Mouse (Mus musculus): Measurements from ENCODE around the gene 9330161L09Rik.

Gene 9330161L09Rik

GRCm38 (mm10) chr12:103389348-103389727 lies 18.3 kb downstream of the 9330161L09Rik start:
- no peak for DNase-seq (ENCODE audit: inconsistent ontology term)

DNA sequence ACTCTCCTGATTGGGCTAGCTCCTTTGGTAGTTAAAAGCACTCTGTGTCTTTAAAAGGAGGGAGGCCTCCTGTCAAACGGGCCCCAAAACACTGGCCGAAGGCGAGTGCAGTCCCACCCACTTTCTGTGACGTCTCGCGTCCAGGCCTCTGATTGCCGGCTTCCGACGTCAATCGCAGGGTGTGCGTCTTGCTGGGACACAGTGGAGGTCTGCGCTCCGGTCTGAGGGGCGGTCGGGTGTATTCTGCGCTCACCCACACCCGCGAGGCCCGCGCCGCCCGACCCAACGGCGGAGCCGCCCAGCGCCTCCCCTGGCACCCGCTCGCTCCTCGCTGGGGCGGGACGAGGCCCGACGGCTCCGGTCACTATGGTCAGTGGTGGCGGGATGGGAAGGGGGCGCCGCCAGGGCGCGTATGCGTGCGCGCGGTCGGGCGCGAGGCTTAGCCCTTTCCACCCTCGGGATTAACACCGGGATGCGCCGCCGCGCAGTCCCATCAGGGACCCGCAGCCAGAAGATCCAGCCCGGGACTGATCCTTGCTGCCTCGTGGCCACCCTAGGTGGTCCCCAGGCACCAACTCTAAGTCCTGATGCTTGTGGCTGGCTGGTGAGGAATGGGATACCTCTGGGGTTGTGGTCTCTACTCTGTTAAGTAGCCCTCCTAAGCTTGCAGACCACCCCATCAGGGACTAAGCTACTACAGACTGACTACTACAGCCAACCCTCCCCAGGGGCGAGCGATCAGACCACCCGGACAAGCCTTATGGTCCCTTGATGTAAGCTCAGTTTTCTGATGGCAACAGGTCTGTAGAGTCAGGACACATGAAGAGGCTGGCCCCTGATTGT lies 18.9 kb downstream of the 9330161L09Rik start, which contains the start of gene Otub2:
TSS of gene Otub2 (plus strand) at position 178 of the 843 bp plus-strand sequence.
- DNase-seq (ENCODE audit: inconsistent ontology term), result peak; percentile 94

- no peak for DNase-seq (ENCODE audit: inconsistent ontology term)
These were observed 27.4 kb downstream of the 9330161L09Rik start for GRCm38 (mm10) chr12:103380226-103380625.

- peak; percentile 74 for DNase-seq (ENCODE audit: inconsistent ontology term)
These were observed 30.8 kb downstream of the 9330161L09Rik start for GRCm38 (mm10) chr12:103376774-103377173.

DNA sequence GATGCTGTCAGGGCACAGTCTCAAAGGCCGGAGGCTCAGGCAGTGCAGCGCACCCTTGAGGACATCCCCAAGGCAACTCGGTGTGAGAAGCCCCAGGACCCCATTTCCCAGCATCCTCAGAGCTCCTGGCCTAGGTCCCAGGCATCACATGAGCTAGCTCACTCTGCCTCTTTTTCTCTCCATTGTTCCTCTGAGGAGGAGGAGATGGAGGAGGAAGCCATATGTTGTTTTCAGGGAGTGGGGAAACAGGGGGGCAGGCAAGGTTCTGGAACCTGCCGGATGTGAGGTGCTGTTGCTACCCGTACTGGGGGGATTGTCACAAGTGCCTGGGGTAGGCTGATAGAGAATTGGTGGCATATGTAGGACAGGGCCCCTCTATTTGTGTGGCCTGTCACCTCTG lies 31.5 kb downstream of the 9330161L09Rik start:
- DNase-seq (ENCODE audit: inconsistent ontology term), result no peak

DNA sequence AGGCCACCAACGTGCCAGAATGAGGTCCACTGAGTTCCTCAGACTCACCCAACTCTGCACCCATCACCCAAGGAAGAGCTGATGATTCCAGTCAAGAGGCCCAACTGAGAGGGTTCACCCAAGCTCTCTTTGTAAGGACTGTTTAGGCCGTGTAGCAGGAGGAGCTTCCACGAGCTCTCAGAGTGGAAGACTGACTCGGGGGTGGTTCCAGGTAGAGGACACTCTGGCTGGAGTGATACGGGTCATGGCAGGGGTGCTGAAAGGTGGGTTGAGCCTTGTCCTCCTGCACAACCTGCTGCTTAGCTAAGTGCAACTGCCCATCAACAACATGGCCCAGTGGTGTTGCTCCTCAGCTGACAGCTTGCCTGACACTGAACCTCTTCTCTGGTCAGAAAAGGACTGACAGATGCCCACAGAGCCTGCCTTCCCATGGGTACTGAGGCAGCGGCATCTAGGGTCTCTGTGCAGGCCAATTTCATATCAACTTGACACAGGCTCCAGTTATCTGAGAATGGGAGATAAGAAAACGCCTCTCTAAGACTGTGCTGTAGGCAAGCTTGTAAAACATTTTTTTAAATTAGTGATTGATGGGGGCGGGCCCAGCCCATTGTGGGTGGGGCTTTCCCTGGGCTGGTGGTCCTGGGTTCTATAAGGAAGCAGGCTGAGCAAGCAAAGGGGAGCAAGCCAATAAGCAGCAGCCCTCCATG lies 33.9 kb downstream of the 9330161L09Rik start:
- no peak for DNase-seq (ENCODE audit: inconsistent ontology term)

DNA sequence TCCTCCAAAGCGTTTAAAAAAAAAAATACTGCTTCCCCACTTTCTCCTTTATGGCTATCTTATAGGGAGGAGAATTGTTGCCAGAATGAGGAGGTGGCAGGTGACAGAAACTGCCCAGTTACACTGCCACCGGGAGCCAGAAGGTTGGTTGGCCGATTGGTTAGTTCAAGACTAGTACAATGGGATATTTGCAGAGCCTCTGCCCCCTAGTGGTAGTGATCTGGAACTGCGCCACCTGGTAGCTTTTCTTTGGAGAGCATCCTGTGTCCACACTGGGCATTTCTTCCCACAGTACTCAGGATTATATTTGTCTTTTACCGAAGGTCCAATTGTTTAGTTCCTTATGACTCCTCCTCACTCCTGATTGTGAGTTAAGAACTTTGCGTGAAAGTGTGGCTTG lies 35.9 kb downstream of the 9330161L09Rik start:
- DNase-seq (ENCODE audit: inconsistent ontology term), result no peak

DNA sequence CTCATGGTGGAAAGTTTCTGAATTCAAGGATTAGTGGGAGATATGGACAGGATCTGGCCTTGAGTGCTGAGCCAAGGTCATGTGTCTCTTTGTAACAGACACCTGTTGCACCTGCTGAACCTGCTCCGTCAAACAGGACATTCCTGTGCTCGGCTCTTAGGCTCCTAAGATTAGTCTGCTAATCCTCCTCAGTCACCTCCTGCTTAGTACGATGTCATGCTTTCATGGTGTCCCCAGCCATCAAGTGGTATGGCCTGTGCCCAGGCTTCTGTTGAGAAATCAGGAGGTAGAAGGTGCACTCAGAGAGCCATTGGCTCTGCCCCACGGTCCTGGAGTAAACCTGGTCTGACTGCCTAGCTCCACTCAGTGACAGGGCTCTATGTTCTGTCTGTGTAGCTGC lies 36.8 kb downstream of the 9330161L09Rik start:
- no peak for DNase-seq (ENCODE audit: inconsistent ontology term)

- DNase-seq (ENCODE audit: inconsistent ontology term), result no peak
These were observed 38.8 kb downstream of the 9330161L09Rik start for GRCm38 (mm10) chr12:103368777-103369176.

GRCm38 (mm10) chr12:103368326-103368669 lies 39.3 kb downstream of the 9330161L09Rik start:
- DNase-seq (ENCODE audit: inconsistent ontology term), result no peak

DNA sequence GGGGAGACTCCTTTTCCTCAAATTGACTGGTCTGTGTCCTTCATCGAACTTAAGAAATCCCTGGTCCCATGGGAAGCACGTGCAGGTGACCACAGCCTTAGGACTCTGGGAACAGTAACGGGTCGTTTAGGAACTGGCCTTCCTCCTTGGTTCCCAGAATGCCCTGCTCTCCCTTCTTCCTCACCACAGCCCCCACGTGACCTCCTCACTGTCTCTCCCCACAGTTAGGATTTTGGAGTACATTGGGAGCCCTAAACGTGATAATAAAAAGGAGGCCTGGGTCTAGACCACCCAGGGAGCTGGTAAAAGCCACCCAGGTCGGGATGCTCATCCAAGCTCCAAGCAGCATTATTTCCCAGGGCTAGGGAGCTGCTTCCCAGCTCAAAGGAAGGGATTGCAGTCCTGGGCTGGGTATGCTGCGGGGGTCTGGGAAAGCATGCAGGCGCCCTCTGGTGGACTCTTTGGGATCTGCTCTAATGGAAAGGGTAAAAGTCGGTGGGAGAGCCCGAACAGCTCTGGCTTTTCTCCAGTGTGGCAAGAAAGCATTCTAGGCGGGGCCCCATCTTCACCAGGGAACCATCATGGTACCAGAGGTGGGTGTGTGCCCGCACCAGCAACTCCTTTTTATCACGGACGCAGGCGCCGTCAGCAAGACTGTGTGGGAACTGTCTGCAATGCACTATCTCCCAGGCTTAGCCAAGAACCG lies 39.8 kb downstream of the 9330161L09Rik start:
- DNase-seq (ENCODE audit: inconsistent ontology term), result peak; percentile 46

DNA sequence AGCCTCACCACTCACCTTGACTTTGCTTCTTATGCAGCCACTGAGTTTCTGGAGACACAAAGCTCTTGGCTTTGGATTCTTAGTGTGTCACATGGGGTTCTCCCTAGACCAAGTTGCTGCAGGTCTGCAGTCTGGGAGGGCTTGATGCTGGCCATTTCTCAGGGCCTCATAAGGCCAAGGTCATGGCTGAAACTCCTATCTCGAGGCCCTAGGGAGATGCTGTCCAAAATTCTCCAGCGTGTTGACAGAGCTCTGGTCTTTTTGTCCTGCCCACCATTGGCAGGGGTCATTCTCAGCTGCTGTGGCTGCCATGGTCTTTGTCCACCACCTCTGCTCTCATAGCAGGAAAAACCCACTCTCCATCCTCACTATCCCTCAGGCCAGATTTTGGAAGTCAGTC lies 40.4 kb downstream of the 9330161L09Rik start:
- no peak for DNase-seq (ENCODE audit: inconsistent ontology term)

DNA sequence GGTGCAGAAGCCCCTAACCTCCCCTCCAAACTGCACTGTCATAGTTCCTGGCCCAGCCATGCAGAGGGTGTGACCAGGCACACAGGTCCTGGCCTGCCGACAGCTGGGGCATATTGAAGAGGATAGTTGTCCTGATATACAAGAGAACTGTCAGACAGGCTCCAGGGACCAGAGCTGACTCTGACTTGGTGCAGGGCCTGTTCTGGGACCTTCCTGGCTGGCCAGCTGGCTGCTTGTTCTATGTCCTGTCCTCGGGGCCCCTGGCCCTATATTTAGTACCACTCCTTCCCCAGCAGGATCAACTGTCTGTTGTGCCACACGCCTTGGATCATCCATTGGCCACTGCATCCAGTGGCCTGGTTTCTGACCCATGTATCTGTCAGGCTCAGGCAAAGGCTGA lies 45.3 kb downstream of the 9330161L09Rik start:
- DNase-seq (ENCODE audit: inconsistent ontology term), result no peak

DNA sequence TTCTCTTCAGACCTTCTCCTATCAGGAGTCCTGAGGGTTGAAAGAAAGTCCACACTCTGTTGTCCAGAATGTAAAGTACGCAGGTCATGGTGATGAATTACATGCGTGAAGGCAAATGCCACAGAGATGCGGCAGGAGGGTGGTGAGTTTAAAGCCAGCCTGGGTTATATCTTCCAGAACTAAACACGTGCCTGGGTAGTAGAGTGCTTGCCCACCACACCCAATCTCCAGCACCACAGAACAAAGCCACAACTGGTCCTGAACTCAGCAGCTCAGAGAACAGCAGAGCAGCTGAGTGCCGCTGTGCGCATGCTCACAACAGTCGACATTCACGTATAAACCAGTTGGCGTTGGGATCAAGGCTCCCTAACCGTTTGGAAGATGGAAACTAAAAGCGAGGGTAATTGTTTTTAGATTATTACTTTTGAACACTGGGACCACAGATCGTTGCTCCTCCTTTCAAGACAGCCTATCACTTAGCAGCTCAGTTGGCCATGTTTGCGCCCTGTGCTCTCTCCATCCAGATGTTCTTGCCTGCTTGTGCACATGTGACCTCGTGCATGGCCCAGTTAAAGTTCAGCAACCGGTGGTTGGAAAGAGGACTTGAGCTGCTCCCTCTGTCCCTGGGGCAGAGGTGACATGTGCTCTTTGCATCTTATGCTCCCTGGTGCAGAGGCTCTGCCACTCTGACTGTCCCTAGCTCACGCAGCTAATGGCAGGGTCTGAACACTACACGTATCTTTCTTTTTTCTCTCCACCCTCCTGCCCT lies 45.9 kb downstream of the 9330161L09Rik start:
- no peak for DNase-seq (ENCODE audit: inconsistent ontology term)

DNA sequence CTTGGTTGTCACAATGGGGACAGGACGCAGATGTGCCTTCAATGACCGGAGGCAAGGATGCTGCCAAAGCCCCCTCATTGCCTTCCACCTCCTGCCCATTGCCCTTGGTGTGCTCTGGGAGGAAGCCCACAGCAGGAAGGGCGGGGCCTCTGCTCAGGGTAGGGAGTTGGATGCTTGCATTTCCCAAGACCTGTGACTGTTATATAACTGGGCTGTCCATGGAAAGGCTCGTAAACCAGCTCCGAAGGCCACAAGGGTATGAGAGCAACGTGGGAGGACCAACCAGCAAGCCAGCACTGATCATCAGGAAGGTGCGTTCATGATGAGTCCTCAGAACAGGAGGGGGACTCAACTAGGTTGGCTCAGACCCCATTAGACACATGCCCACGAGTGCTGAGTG lies 46.8 kb downstream of the 9330161L09Rik start:
- DNase-seq (ENCODE audit: inconsistent ontology term), result no peak

DNA sequence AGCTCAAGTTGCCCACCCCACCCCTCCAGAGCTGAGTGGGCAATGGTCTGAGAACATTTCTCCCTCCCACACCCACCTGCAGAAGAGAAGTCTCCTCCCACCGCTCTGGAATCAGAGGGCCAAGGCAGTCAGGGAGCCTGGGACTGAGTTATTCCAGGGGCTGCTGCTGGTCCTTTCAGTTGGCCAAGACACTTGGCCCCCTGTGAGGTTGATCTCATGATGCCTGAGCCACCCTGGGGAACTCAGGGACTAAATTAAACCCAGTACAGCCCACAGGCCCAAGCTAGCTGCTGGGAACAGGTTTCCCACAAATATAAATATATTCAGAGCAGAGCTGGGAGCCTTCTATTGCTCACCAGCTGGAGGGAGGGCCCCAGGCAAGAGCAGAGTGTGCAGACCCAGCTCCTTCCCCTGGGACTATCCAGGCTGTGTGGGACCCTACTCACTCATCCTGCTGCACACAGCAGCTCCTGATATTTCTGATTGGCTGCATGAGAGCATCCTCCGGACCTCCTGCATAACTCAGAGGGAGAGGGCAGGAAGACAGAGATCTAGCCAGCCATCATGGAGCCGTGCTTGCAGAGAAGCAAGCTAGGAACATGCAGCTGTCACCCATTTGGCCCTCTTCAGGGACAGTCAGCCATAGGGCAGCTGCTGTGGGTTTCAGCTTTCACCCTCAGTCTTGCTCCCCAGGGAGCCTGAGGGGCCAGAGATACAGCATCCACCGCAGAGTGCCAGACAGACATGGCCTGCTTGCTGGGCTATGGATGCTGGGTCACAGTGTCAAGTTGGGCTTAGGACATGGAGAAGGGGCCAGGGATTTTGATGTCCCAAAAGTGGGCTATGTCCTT lies 48.4 kb downstream of the 9330161L09Rik start:
- DNase-seq (ENCODE audit: inconsistent ontology term), result no peak

DNA sequence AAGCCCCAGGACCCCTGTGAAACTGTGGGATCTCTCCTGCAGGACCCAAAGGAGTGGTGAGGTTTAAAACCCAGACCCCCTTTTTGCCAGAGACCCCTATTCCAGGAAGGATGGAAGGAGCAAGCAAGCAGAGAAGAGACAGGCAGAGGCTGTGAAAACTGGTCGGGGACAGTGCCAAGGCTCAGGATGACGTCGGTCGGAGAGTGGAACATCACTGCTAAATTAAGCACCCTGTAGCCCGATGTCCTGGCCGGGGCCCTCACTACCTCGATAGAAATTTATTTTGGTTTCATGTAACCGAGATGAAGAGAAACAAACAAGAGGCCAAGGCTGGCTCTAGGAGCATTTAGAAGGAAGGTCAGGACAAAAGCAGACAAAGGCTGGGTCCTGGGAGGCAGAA lies 49.4 kb downstream of the 9330161L09Rik start:
- no peak for DNase-seq (ENCODE audit: inconsistent ontology term)
